Mouse (Mus musculus) heart, postnatal 0 days (tissue): ENCODE results near the gene Tbc1d2b.

Source experiments
- CTCF ChIP-seq: IDR thresholded peaks from 2 replicates; pipeline ENCODE4 v1.5.1; 2016; ENCODE audit warnings: antibody characterized with exemption, control low read depth, low read depth
- EP300 ChIP-seq: IDR thresholded peaks from 2 replicates; pipeline ENCODE4 v1.6.1; 2016; ENCODE audit warnings: antibody characterized with exemption, low read depth

DNA sequence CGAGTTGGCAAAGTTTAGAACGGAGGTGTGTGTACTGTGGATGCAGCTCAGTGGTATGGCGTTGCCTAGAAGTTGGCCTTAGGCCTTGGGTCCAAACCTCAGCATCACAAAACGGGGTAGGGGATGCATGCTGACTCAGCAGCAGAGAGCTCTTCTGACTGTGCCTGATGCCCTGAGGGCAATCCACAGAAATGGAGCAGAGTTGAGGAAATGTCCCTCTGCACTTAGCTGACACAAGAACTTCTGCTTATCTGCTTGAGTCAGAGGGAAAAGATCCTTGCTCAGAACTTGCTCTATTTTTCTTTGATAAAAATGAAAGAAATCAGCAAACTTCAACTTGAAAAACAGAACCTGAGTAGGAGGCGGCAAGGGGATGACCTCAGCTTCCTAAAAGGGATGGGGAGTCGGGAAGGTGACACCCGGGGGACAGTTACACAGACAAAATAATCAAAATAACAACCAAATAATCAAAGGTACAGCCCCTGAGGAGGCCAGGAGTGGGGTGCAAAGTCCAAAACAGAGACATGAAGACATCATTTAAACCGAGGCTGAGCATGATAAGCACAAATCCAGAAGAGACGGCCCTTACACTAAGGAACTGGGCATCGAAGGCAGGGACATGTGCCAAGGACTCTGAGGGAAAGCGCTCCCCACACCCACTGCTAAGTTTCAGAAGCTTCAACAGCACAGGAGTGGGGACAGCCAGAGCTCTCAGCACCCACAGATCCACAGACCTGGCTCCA lies 54.2 kb downstream of the Tbc1d2b start:
- no peak for TF ChIP-seq CTCF
- TF ChIP-seq EP300, result no peak
